Mouse (Mus musculus): Measurements from ENCODE around the gene Tcf7l1.

The Tcf7l1 gene

DNA sequence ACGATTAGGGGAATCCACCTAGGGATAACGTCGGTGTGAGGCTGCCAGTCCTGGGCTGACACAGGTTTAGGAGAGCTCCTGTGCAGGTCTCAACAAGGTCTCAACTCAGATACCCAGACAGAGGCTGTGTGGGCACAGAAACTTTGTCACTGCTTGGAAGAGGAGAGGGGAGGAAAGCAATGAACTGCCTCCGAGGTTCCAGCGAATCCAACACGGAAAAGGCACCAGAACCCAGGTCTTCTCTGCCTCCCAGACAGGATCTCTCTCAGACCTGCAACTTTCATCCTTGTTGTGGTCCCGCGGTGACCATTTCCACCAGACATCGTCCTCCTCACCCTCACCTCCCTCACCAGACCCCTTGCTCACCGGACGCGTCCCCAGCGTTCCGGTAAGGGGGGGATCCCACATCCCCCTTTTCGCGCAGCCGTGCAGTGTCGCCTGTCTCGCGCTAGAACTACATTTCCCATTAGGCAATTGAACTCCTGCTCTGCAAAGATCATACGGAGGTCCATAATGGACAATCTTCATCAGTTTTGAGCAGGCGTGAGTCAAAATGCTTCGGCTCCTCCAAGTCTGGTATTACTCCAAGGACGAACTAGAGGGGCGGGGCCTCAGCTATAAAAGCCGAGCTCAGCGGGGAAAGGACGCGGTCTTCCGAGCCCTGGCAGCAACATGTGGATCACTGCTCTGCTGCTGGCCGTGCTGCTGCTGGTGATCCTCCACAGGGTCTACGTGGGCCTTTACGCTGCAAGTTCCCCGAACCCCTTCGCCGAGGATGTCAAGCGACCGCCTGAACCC is 190.9 kb downstream of the Tcf7l1 start, which contains the start of the genes Elmod3 and Retsat:
Elmod3 (minus strand) TSS at position 458 of the 798 bp plus-strand sequence.
Retsat (plus strand) TSS at position 520 of the 798 bp plus-strand sequence.
- DNase-seq (ENCODE audit: extremely low spot score, low spot score) = peak; percentile 88

DNA sequence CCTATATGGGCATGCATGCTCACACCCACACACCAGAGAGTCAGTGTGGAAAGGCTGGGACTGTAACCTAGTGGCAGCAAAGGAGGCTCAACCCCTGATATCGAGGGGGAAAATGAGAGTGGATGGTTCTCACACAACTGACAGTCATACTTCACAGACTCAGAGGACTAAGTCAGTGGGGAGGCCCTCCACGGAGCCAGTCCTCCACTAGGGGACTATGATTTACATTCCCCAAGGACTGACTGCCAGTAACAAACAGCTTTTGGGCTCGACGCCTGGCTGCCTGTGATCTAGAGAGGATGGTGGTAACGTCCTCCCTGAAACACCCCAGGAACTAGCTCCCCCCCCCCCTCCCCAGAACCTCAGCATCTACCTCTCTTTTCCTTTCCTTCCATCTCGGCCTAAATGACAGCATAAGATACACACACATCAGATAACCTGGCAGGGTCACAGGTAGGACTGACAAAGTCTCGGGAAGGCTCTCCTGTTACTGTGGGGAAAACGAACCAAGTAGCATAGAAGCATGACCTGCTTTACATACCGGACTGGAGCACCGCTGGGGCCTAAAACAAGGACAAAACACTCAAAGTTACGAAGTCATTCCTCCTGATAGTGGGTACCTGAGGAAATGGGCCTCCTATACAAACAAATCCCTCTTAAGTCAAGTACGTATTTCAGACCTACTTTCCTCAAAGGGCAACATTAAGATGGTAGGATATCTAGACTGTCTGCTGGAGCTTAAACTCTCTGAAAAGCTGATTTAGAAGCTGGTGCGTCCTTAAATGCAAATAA is 191.8 kb downstream of the Tcf7l1 start:
- no peak for DNase-seq (ENCODE audit: extremely low spot score, low spot score)

GRCm38 (mm10) chr6:72593914-72594313 is 195.1 kb downstream of the Tcf7l1 start:
- no peak for DNase-seq (ENCODE audit: extremely low spot score, low spot score)

DNA sequence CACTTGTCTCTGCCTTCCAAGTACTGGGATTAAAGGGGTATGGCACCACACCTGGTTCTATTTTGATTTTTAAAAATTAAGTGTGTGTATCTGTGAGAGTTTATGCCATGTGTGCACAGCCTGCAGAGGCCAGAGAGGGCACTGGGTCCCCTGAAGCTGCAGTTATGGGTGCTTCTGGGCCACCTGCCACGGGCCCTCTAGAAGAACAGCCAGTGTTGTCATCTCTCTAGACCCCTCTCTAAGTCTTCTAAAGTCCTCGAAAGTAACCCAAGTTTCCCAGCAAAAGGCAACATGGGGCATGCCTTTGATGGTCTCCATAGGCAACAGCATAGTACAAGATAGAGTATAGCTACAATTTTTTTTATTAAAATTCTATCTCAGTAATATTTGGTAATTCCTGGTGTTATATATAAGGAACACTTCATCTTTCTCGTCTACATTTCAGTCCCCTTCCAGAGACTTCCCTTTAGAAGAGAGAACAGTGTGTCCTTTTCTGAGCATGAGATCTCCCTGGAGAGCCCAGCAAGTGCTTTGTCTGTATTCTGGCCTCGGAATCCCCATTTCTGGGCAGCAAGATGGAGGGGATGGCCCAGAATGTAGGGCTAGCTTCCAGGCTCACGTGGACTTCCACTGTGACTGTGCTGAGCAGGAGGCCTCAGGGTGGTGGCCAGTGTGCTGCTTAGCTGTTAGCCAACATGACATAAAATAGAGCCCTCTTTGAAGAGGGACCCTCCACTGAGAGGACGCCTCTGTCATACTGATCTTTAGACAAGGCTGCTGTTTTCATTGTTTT is 195.8 kb downstream of the Tcf7l1 start:
- DNase-seq (ENCODE audit: extremely low spot score, low spot score) = no peak

GRCm38 (mm10) chr6:72590111-72590510 is 198.9 kb downstream of the Tcf7l1 start:
- DNase-seq (ENCODE audit: extremely low spot score, low spot score) = no peak

DNA sequence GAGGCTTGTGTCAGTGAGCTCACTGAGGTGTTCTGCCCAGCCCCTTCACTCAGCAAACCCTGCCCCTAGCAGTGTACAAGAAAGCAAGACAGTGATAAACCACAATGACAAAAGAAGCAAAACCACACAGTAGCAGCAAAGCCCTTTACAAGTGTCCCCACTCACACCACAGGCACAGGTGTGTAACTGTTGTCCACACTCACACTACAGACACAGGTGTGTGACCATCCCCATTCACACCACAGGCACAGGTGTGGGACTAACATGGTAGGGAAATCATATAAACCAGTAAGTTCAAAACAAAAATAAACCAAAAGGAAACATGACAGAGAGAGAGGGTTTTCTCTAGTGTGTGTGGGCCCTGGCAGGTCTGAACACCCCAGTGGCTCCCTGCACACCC is 200.7 kb downstream of the Tcf7l1 start:
- DNase-seq (ENCODE audit: extremely low spot score, low spot score) = no peak

DNA sequence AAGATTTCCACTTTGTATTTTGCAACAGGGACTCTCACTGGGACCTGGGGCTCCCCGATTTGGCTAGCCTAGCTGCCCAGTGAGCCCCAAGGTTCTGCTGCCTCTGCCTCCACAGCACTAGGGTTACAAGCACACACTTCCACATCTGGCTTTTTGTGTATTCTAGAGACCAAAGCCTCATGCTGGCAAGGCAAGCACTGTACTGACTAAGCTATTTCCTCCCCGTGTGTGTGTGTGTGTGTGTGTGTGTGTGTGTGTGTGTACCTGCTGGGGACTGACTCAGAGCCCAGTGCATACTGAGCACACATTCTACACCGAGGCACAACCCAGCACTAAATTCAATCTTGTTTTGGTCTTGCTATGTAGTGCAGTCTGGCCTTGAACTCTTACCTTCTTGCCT is 202.4 kb downstream of the Tcf7l1 start:
- no peak for DNase-seq (ENCODE audit: extremely low spot score, low spot score)

GRCm38 (mm10) chr6:72584154-72584553 is 204.9 kb downstream of the Tcf7l1 start:
- DNase-seq (ENCODE audit: extremely low spot score, low spot score) = no peak

DNA sequence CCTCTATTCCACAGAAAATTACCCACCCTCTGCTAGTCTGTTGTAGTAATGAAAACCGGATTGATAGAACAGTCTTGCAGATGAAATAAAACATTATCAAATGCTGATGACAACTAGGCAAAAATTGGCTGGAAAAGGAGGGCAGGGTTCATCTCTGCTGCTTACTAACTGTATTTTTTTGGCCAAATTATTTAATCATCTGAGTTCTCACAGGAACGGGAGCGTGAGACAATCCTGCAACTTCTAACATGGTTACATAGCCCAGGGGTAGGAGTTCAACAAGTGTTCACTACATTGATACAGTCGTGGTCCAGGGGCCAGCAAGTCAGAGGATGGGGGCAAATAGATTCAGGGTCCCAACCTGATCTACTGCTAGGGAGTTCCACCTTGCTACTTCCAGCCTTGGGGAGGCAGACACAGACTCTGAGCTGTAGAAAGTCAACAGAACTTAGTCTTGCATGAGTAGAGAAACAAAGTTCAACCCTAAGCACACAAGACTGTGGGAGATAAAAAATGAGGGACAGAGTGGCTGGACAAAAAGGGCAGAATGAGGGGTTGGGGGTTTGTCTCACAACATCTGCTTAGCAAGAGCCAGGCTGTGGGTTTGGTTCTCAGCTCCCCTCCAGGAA is 205.7 kb downstream of the Tcf7l1 start:
- no peak for DNase-seq (ENCODE audit: extremely low spot score, low spot score)

DNA sequence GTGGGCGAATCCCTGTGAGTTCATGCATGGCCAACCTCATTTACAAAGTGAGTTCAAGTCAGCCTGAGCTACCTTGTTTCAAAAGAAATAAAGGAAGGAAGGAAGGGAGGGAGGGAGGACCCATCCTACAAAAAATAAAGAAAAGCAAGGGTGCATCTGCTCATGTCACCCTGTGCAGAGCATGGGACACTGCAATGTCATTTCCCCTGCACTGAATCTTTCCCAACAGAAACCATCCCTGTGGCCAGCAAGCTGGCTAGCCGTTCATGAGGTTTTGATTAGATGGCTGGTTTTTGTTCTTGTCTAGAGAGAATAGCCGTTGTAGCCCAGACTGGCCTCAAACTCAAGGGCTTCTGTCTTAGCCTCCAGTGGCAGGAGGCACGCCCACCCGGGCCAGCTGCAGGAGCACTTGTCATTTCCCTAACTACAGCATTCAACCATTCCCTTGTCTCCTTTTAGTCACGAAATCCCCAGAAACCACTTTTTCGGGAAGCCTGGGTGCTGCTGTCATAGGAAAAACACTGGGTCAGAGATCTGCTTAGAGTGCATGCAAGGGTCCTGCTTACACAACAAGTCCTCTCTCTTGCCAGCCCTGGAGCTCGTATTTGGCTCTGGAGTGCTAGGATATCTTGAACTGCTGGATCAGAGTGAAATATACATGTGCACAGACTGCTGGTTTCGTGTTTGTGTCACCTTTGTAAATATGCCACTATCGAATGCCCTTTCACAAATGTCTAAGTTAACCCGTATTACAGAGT is 207.2 kb downstream of the Tcf7l1 start:
- DNase-seq (ENCODE audit: extremely low spot score, low spot score) = no peak
